Mouse (Mus musculus): ENCODE results near the gene Igf2bp3. TPM values are rescaled to one million over a fixed set of nuclear protein-coding genes. Genes with fewer than 3 reads are reported as not detected.

Igf2bp3 gene
- total and polyA plus RNA-seq, 3 experiments, result 18.4 to 35.6 (median 22.0) TPM

- DNase-seq (ENCODE audit: extremely low read depth), result peak; percentile 98
- Histone ChIP-seq H3K36me3 (replicated peaks in 1 of 2; ENCODE audit: control insufficient read depth in 1 of 2, insufficient read depth in 1 of 2, low read length in 1 of 2) (no peaks in the 10 kb centered on the region), H3K9ac (ENCODE audit: insufficient read depth, low read depth) (peak overlapping the region; percentile 84), H3K79me2 (replicated peaks; ENCODE audit: control insufficient read depth, extremely low read depth, insufficient read depth, poor library complexity, severe bottlenecking) (peaks cover 17% of the 10 kb centered on the region), H3K4me1 (ENCODE audit: control insufficient read depth in 1 of 2, insufficient read depth in 2 of 2) (peaks cover 0 to 8% of the 10 kb centered on the region in 2 experiments; a peak in 2 of 4 replicates), H3K9me3 (replicated peaks; ENCODE audit: low read length) (no peaks in the 10 kb centered on the region), H3K27ac (ENCODE audit: insufficient read depth, low read depth) (peak overlapping the region; percentile 87), H3K4me3 (replicated peaks in 1 of 3; ENCODE audit: low read depth in 2 of 3, low read length in 2 of 3, poor library complexity in 1 of 3) (peak overlapping the region; percentile 64 to 83 (median 74)), H3K4me2 (ENCODE audit: insufficient read depth, low read depth, poor library complexity, severe bottlenecking) (peak overlapping the region; percentile 63), H3K27me3 (replicated peaks) (peaks cover 7% of the 10 kb centered on the region)
- in situ Hi-C loops (cut with MboI; ENCODE audit: low pct_ligation_motif_present, low pct_unique_long_range_greater_than_20kb, low sequenced_read_pairs), result no loop called here
- dilution Hi-C loops (cut with MboI; ENCODE audit: extremely low pct_ligation_motif_present, extremely low pct_unique_long_range_greater_than_20kb, low sequenced_read_pairs), result no loop called here
- TF ChIP-seq POLR2A (IDR thresholded peaks at IDR 0.05; ENCODE audit: low read depth, low read length) (peak; percentile 81), ELF1 (IDR thresholded peaks at IDR 0.05; ENCODE audit: low read depth, low read length) (no peak), E2F4 (IDR thresholded peaks at IDR 0.05; ENCODE audit: insufficient replicate concordance, low read depth, low read length) (peak; percentile 97; the same call in 1 of the 2 replicates), JUN (IDR thresholded peaks at IDR 0.05; ENCODE audit: insufficient read depth, low read depth, low read length) (no peak), BHLHE40 (IDR thresholded peaks at IDR 0.05; ENCODE audit: low read depth, low read length) (peak; percentile 53), UBTF (IDR thresholded peaks at IDR 0.05; ENCODE audit: low read depth, low read length) (peak; percentile 76), NELFE (IDR thresholded peaks at IDR 0.05; ENCODE audit: low read depth, low read length) (no peak; the same call in 1 of the 2 replicates), TBP (conservative IDR thresholded peaks at IDR 0.05; ENCODE audit: low read depth, low read length) (0 out of 2 replicates have a peak, but pooled peaks have one; percentile 76), NRF1 (IDR thresholded peaks at IDR 0.05; ENCODE audit: low read depth, low read length) (peak; percentile 65), KAT2A (IDR thresholded peaks at IDR 0.05; ENCODE audit: insufficient replicate concordance, low read length) (no peak), IRF4 (IDR thresholded peaks at IDR 0.05; ENCODE audit: low read depth, low read length) (no peak), ZNF384 (IDR thresholded peaks at IDR 0.05; ENCODE audit: low read depth, low read length) (no peak), MXI1 (IDR thresholded peaks at IDR 0.05; ENCODE audit: low read depth, low read length) (0 out of 2 replicates have a peak, but pooled peaks have one; percentile 2), MAFK (IDR thresholded peaks at IDR 0.05; ENCODE audit: insufficient replicate concordance, low read length) (no peak), CHD1 (IDR thresholded peaks at IDR 0.05; ENCODE audit: low read depth, low read length) (no peak), CHD2 (IDR thresholded peaks at IDR 0.05; ENCODE audit: low read length) (peak; percentile 64; the same call in 1 of the 2 replicates)
Measured at GRCm38 (mm10) chr6:49217581-49218274, 3.0 kb upstream of the Igf2bp3 start.

DNA sequence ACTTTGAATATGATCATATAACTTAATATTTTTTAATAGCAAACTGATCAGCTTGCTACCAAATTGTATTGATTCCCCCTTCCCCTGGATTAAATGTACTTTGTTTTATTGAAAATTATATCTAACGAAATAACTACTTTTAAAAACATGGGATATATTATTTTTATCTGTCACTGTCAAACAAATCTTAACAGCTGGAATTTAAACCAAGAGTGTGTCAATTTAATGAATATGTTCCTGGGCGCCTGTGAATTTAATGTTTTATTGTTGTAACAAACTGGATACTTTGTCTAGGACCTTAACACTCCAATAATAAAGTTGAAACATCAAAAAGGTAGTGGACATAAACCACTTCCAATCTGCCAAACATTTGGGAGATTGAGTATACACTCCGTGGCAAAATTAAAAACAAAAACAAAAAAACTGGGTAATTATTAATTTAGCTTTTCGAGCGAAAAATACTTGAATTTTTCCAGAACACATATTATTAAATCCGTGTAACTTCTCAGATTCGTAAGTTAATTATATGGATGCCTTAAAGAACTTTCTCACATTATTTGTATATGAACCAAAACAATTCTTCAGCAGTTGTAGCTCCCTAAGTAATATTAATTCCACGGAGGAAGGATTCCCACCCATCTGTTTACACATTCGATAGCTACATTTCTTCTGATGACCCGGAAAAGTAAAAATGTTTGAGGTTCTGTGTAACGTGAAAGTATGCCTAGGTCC, 2.2 kb upstream of the Igf2bp3 start:
- in situ Hi-C loops (cut with MboI; ENCODE audit: low pct_ligation_motif_present, low pct_unique_long_range_greater_than_20kb, low sequenced_read_pairs), result no loop called here
- Histone ChIP-seq H3K27ac (ENCODE audit: insufficient read depth, low read depth) (peak overlapping the region; percentile 87), H3K79me2 (replicated peaks; ENCODE audit: control insufficient read depth, extremely low read depth, insufficient read depth, poor library complexity, severe bottlenecking) (peaks cover 23% of the 10 kb centered on the region), H3K4me3 (replicated peaks in 1 of 3; ENCODE audit: low read depth in 2 of 3, low read length in 2 of 3, poor library complexity in 1 of 3) (peak overlapping the region; percentile 64 to 83 (median 74)), H3K9me3 (replicated peaks; ENCODE audit: low read length) (no peaks in the 10 kb centered on the region), H3K36me3 (replicated peaks in 1 of 2; ENCODE audit: control insufficient read depth in 1 of 2, insufficient read depth in 1 of 2, low read length in 1 of 2) (no peaks in the 10 kb centered on the region), H3K9ac (ENCODE audit: insufficient read depth, low read depth) (peak overlapping the region; percentile 84), H3K4me2 (ENCODE audit: insufficient read depth, low read depth, poor library complexity, severe bottlenecking) (peak overlapping the region; percentile 39; the same call in 1 of the 2 replicates), H3K27me3 (replicated peaks) (peaks cover 7% of the 10 kb centered on the region), H3K4me1 (ENCODE audit: control insufficient read depth in 1 of 2, insufficient read depth in 2 of 2) (peaks cover 0 to 12% of the 10 kb centered on the region in 2 experiments; a peak in 3 of 4 replicates)
- no peak for DNase-seq (ENCODE audit: extremely low read depth)
- dilution Hi-C loops (cut with MboI; ENCODE audit: extremely low pct_ligation_motif_present, extremely low pct_unique_long_range_greater_than_20kb, low sequenced_read_pairs), result no loop called here
- no peak for TF ChIP-seq ZNF384 (IDR thresholded peaks at IDR 0.05; ENCODE audit: low read depth, low read length)
- no peak for TF ChIP-seq ZC3H11A (IDR thresholded peaks at IDR 0.05; ENCODE audit: low read depth, low read length)
- TF ChIP-seq PAX5 (IDR thresholded peaks at IDR 0.05; ENCODE audit: low read length), result no peak
- no peak for TF ChIP-seq RCOR1 (conservative IDR thresholded peaks at IDR 0.05; ENCODE audit: low read depth, low read length)
- no peak for TF ChIP-seq MYC (IDR thresholded peaks at IDR 0.05; ENCODE audit: low read depth, low read length)
- TF ChIP-seq POLR2A (IDR thresholded peaks at IDR 0.05; ENCODE audit: low read depth, low read length), result no peak
- TF ChIP-seq TCF12 (IDR thresholded peaks at IDR 0.05; ENCODE audit: low read depth, low read length), result no peak
- TF ChIP-seq SMC3 (IDR thresholded peaks at IDR 0.05; ENCODE audit: low read depth, low read length), result no peak
- TF ChIP-seq CHD2 (IDR thresholded peaks at IDR 0.05; ENCODE audit: low read length), result no peak
- TF ChIP-seq MEF2A (IDR thresholded peaks at IDR 0.05; ENCODE audit: borderline replicate concordance, low read depth, low read length), result no peak
- no peak for TF ChIP-seq JUND (conservative IDR thresholded peaks at IDR 0.05; ENCODE audit: low read depth, low read length)
- TF ChIP-seq CHD1 (IDR thresholded peaks at IDR 0.05; ENCODE audit: low read depth, low read length), result peak; percentile 93; the same call in 1 of the 2 replicates
- peak; percentile 17; the same call in 1 of the 2 replicates for TF ChIP-seq EP300 (IDR thresholded peaks at IDR 0.05; ENCODE audit: low read length)
- TF ChIP-seq MAX (IDR thresholded peaks at IDR 0.05; ENCODE audit: low read length), result no peak
- no peak for TF ChIP-seq ELF1 (IDR thresholded peaks at IDR 0.05; ENCODE audit: low read depth, low read length)
- TF ChIP-seq ZKSCAN1 (IDR thresholded peaks at IDR 0.05; ENCODE audit: borderline replicate concordance, low read depth, low read length), result no peak
- no peak for TF ChIP-seq GABPA (IDR thresholded peaks at IDR 0.05; ENCODE audit: insufficient replicate concordance, low read depth, low read length)
- no peak for TF ChIP-seq JUN (IDR thresholded peaks at IDR 0.05; ENCODE audit: insufficient read depth, low read depth, low read length)
- 0 out of 2 replicates have a peak, but pooled peaks have one; percentile 19 for TF ChIP-seq BHLHE40 (IDR thresholded peaks at IDR 0.05; ENCODE audit: low read depth, low read length)
